Mouse (Mus musculus) liver, adult (tissue): ENCODE data around the gene Gramd1b.

Source experiments
- GATA4 ChIP-seq: IDR thresholded peaks from 2 replicates; pipeline ENCODE4 v1.6.1; 2014; ENCODE audit warnings: mild to moderate bottlenecking, low read length; ENCODE audit not compliant: insufficient replicate concordance

The Gramd1b gene

GRCm38 (mm10) chr9:40426282-40426964 is 104.8 kb downstream of the Gramd1b start:
- no peak for TF ChIP-seq GATA4

- TF ChIP-seq GATA4 = no peak
Measured at GRCm38 (mm10) chr9:40424874-40425273, 106.3 kb downstream of the Gramd1b start.

- TF ChIP-seq GATA4 = no peak
Measured at GRCm38 (mm10) chr9:40423427-40423867, 107.7 kb downstream of the Gramd1b start.

GRCm38 (mm10) chr9:40422368-40423057 is 108.7 kb downstream of the Gramd1b start:
- no peak for TF ChIP-seq GATA4

- TF ChIP-seq GATA4 = no peak
Measured at GRCm38 (mm10) chr9:40420652-40421335, 110.4 kb downstream of the Gramd1b start.

GRCm38 (mm10) chr9:40418803-40419202 is 112.4 kb downstream of the Gramd1b start:
- TF ChIP-seq GATA4 = no peak

- no peak for TF ChIP-seq GATA4
Measured at GRCm38 (mm10) chr9:40416150-40416549, 115.0 kb downstream of the Gramd1b start.

GRCm38 (mm10) chr9:40414904-40415766 is 116.0 kb downstream of the Gramd1b start:
- no peak for TF ChIP-seq GATA4

- TF ChIP-seq GATA4 = peak; percentile 42; the same call in 1 of the 2 replicates
Measured at GRCm38 (mm10) chr9:40414498-40414903, 116.7 kb downstream of the Gramd1b start.

- no peak for TF ChIP-seq GATA4
Measured at GRCm38 (mm10) chr9:40413601-40414000, 117.6 kb downstream of the Gramd1b start.

- no peak for TF ChIP-seq GATA4
Measured at GRCm38 (mm10) chr9:40412931-40413330, 118.3 kb downstream of the Gramd1b start.

- no peak for TF ChIP-seq GATA4
Measured at GRCm38 (mm10) chr9:40412246-40412645, 118.9 kb downstream of the Gramd1b start.

- TF ChIP-seq GATA4 = no peak
Measured at GRCm38 (mm10) chr9:40410895-40411294, 120.3 kb downstream of the Gramd1b start.

GRCm38 (mm10) chr9:40409071-40409470 is 122.1 kb downstream of the Gramd1b start:
- TF ChIP-seq GATA4 = no peak

GRCm38 (mm10) chr9:40408415-40408814 is 122.8 kb downstream of the Gramd1b start:
- TF ChIP-seq GATA4 = no peak

GRCm38 (mm10) chr9:40407876-40408275 is 123.3 kb downstream of the Gramd1b start:
- TF ChIP-seq GATA4 = no peak

GRCm38 (mm10) chr9:40405804-40406203 is 125.4 kb downstream of the Gramd1b start:
- TF ChIP-seq GATA4 = no peak
